Mouse (Mus musculus) cerebellum, adult 9-10 months (tissue): ENCODE measurements around the gene Mup14.
"Not testable (repeated sequence)": the region's sequence is repeated elsewhere in the genome, so short reads cannot be mapped to it uniquely, and the experiment has no call there.

Experiments used
- DNase-seq: peaks from one replicate; pipeline ENCODE4 v3.0.0; 2022

Mup14 gene

GRCm38 (mm10) chr4:61303900-61304299, at the start of gene Mup14:
Mup14 (minus strand) TSS chr4:61304000.
- DNase-seq = not testable (repeated sequence)

DNA sequence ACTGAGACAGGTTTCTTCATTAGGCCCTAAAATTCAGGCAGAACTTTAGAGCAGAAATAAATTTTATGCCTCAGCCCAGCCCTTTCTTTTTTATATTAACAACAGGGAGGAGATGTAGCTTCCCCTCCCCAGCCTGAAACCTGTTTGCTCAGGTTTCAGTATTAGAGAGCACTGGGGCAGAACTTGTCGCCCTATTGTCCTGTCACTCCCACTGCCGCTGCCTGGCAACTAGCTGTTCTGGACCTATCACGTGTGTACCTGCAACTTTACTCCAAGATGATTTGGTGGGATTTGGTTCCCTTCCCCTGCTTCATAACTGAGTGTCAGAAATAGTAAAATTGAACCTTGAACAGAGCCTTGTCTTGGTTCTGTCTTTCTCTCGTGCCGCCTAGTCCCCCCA, 34.3 kb upstream of the Mup14 start:
- not testable (repeated sequence) for DNase-seq
